Mouse (Mus musculus): ENCODE results near the gene Aldh1a3. TPM values are rescaled to one million over a fixed set of nuclear protein-coding genes. Genes with fewer than 3 reads are reported as not detected.

The Aldh1a3 gene
- polyA plus RNA-seq, 1 experiment from 2014 or later, result 4.6 TPM

DNA sequence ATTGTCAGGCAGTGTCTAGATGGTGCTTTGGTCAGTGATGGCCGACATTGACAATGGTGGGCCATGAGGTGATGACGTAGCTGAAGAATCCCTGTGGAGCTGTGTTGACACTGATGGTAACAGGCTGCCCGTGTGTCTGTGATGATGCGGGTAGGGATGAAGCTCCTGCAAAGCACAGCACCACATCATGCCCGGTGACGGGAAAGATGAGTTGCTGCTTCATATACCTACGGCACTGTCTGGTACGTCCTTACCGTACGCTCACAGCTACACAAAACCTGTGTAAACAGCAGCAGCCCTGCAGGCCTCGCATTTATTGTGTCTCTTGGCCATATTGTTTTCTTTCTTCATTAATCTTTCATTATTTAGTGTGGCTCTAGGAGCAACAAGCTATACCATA, 62.8 kb downstream of the Aldh1a3 start:
- Histone ChIP-seq H3K36me3 (ENCODE audit: poor library complexity, severe bottlenecking) (no peaks in the 10 kb centered on the region), H3K4me3 (no peak overlapping the region), H3K27me3 (no peaks in the 10 kb centered on the region), H3K9me3 (replicated peaks) (peaks cover 2% of the 10 kb centered on the region; the same call in 1 of the 2 replicates), H3K4me2 (no peak overlapping the region), H3K9ac (no peak overlapping the region), H3K27ac (no peak overlapping the region), H3K4me1 (no peaks in the 10 kb centered on the region)
- ATAC-seq, result no peak
- 96% methylated on average over 11 of the region's 11 CpGs for WGBS

DNA sequence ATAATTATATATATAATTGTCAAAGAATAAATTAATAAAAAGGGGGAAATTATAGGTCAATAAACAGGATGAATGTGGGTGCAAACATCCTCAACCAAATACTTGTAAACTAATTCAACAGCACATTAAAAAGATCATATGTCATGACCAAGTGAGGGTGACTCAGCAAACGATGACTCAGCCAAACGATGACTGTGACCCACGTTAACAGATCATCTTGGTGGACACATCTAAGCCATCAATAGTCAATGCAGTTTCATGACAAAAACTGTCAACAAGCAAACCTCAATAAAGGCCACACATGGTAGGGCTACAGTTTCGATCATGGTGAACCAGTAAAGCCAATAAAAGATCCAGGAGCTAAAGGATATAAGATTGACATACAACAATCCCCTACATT, 68.3 kb downstream of the Aldh1a3 start:
- H3K4me3 ChIP-seq, result no peak overlapping the region
- H3K36me3 ChIP-seq (ENCODE audit: poor library complexity, severe bottlenecking), result no peaks in the 10 kb centered on the region
- no peaks in the 10 kb centered on the region for H3K27me3 ChIP-seq
- H3K4me1 ChIP-seq, result no peaks in the 10 kb centered on the region
- H3K27ac ChIP-seq, result no peak overlapping the region
- H3K4me2 ChIP-seq, result no peak overlapping the region
- no peak for ATAC-seq
- no peak overlapping the region for H3K9ac ChIP-seq
- WGBS, result 89% methylated on average over 4 of the region's 4 CpGs
- H3K9me3 ChIP-seq (replicated peaks), result peaks cover 2% of the 10 kb centered on the region; the same call in 1 of the 2 replicates

DNA sequence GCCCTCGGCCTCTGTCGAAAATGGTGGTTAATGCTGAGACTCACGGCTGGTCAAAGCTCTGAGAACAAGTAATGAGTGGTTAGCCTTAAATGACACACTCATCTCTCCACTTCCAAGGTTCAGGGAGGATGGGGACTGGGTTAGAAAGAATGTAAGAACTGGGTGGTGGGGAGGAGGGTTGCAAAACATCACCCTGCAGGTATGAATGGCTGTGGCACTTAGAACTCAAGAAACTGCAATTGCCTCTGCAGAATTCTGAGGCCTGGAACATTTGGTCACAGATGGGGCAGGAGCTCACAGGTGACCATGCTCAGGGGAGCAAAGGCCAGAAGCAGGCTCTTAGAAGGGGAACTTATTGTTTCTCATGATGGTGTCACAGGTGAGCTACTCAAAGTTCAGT, 68.9 kb downstream of the Aldh1a3 start:
- WGBS, result 88% methylated on average over 3 of the region's 3 CpGs
- no peak overlapping the region for H3K4me2 ChIP-seq
- no peak overlapping the region for H3K4me3 ChIP-seq
- H3K4me1 ChIP-seq, result no peaks in the 10 kb centered on the region
- no peak overlapping the region for H3K9ac ChIP-seq
- no peak overlapping the region for H3K27ac ChIP-seq
- no peaks in the 10 kb centered on the region for H3K36me3 ChIP-seq (ENCODE audit: poor library complexity, severe bottlenecking)
- H3K9me3 ChIP-seq (replicated peaks), result peaks cover 2% of the 10 kb centered on the region; the same call in 1 of the 2 replicates
- H3K27me3 ChIP-seq, result no peaks in the 10 kb centered on the region
- no peak for ATAC-seq

DNA sequence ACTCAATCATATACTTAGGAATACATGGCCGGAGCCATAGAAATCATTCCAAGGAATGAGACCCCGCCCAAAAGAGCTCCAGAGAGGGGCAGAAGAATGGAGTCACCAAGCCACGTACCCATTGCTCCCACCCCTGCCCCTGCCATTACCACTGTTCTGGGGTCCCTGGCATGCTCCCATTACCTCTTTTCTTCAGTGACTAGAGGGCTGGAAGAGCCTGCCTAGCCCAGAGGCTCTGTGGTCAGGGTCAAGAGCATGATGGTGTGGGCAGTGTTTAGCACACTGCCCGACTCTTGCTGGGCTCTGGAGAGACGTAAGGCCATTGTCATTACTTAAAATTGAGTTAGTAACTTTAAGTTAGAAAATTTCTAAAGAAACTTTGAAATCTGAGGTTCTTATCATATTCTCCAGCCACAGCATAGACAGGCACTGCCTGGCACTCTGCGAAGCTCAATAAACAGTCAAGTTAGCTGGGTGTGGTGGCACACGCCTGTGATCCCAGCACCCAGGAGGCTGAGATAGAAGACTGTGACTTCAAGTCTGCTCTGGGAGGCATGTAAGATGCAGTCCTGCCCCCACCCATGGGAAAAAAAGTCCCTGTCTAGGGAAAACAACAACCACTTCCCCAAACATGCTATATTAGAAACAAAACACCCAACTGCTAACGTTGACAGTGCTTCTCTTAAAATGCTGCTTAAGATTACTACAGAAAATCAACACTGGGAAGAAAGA, 71.4 kb downstream of the Aldh1a3 start:
- H3K4me1 ChIP-seq, result no peaks in the 10 kb centered on the region
- H3K27me3 ChIP-seq, result no peaks in the 10 kb centered on the region
- H3K36me3 ChIP-seq (ENCODE audit: poor library complexity, severe bottlenecking), result no peaks in the 10 kb centered on the region
- no peak overlapping the region for H3K4me3 ChIP-seq
- WGBS, result 91% methylated on average over 8 of the region's 8 CpGs
- H3K9ac ChIP-seq, result no peak overlapping the region
- ATAC-seq, result no peak
- H3K27ac ChIP-seq, result no peak overlapping the region
- no peak overlapping the region for H3K4me2 ChIP-seq
- 0 out of 2 replicates have a peak, but pooled peaks cover 2% of the 10 kb centered on the region for H3K9me3 ChIP-seq (replicated peaks)

DNA sequence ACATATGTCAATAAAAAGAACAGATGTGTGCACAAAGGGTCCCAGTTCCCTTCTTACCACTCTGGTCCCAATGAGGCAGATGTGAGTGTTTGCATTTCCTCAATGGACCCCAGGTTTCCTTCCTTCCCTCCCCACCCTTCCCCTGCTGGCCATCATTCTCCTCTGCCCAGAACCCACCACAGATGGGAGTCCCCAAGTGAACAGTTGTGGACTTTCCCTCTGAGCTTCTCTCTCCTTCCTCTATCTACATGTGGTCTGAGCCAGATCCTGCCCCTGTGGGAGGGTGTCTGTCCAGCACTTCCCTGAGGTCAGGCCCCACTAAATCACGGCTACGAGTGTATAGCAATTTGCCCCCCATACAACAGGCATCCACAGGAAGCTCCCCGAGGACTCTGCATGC, 72.4 kb downstream of the Aldh1a3 start:
- H3K9ac ChIP-seq, result no peak overlapping the region
- no peaks in the 10 kb centered on the region for H3K27me3 ChIP-seq
- WGBS, result 56% methylated on average over 3 of the region's 3 CpGs
- no peak for ATAC-seq
- no peaks in the 10 kb centered on the region for H3K36me3 ChIP-seq (ENCODE audit: poor library complexity, severe bottlenecking)
- H3K9me3 ChIP-seq (replicated peaks), result no peaks in the 10 kb centered on the region
- H3K27ac ChIP-seq, result no peak overlapping the region
- H3K4me3 ChIP-seq, result no peak overlapping the region
- no peaks in the 10 kb centered on the region for H3K4me1 ChIP-seq
- no peak overlapping the region for H3K4me2 ChIP-seq

DNA sequence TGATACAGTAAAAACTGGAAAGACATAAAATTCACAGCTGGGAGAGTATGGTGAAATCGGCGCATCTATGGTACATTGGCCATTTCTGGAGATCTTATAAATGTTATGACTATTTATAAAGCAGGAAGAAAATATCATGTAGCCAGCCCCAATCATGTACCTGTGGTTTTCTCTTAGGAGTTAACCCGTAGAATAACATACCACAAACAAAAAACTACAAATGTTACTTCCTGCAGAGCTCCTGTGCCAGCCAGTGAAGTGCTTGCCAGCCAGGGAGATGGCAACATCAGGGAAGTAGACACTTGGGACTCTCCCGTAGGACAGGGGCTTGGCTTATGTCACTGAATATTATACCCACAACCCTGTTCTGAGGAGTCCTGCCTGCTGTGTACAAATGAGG, 76.2 kb downstream of the Aldh1a3 start:
- Histone ChIP-seq H3K4me1 (peaks cover 6% of the 10 kb centered on the region), H3K4me2 (no peak overlapping the region), H3K27me3 (no peaks in the 10 kb centered on the region), H3K27ac (no peak overlapping the region), H3K9ac (no peak overlapping the region), H3K4me3 (no peak overlapping the region), H3K36me3 (ENCODE audit: poor library complexity, severe bottlenecking) (no peaks in the 10 kb centered on the region), H3K9me3 (replicated peaks) (no peaks in the 10 kb centered on the region)
- ATAC-seq, result no peak
- WGBS, result 90% methylated on average over 4 of the region's 4 CpGs

DNA sequence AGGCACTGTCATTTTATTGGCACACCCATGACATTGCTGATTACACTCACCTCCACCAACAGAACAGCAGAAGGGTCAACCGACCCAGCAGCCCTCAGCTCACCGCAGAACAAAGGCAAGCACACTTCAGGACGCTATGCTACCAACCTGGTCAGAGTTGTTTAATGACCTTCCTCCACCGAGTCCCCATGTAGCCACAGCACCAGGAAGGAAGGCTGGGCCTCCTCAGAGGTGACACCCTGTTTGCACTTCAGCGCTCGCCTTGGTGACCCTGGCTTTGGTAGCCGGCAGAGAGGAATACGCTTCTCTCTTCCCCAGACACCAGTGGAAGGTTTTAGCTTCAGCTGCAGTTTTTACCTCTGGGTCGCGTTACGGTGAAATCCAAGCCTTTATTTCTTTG, 77.6 kb downstream of the Aldh1a3 start:
- WGBS, result 83% methylated on average over 11 of the region's 11 CpGs
- Histone ChIP-seq H3K36me3 (ENCODE audit: poor library complexity, severe bottlenecking) (no peaks in the 10 kb centered on the region), H3K4me3 (no peak overlapping the region), H3K4me2 (no peak overlapping the region), H3K4me1 (peaks cover 6% of the 10 kb centered on the region), H3K27me3 (no peaks in the 10 kb centered on the region), H3K9me3 (replicated peaks) (no peaks in the 10 kb centered on the region), H3K27ac (no peak overlapping the region), H3K9ac (no peak overlapping the region)
- no peak for ATAC-seq

DNA sequence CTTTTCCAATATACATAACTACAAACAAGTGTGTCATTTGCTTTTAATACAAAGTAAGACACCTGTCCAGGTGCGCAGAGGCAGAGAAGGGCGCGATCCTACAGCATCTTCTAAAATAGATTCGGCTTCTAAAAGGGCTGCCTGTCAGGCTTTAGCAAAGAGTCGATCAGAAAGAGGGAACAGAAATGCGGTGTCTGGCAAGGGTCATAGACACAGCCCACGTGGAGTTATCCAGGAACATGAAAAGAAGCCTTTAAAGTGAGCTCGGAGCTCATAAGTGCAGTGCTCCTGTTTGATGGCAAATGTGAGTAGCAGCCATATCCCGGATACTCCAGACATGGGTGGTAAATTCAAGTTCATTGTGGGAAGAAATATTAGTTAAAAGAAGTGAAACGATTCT, 78.7 kb downstream of the Aldh1a3 start:
- Histone ChIP-seq H3K27ac (no peak overlapping the region), H3K4me2 (no peak overlapping the region), H3K4me1 (peaks cover 6% of the 10 kb centered on the region), H3K36me3 (ENCODE audit: poor library complexity, severe bottlenecking) (no peaks in the 10 kb centered on the region), H3K9me3 (replicated peaks) (no peaks in the 10 kb centered on the region), H3K27me3 (no peaks in the 10 kb centered on the region), H3K9ac (no peak overlapping the region), H3K4me3 (no peak overlapping the region)
- no peak for ATAC-seq
- 85% methylated on average over 10 of the region's 10 CpGs for WGBS

DNA sequence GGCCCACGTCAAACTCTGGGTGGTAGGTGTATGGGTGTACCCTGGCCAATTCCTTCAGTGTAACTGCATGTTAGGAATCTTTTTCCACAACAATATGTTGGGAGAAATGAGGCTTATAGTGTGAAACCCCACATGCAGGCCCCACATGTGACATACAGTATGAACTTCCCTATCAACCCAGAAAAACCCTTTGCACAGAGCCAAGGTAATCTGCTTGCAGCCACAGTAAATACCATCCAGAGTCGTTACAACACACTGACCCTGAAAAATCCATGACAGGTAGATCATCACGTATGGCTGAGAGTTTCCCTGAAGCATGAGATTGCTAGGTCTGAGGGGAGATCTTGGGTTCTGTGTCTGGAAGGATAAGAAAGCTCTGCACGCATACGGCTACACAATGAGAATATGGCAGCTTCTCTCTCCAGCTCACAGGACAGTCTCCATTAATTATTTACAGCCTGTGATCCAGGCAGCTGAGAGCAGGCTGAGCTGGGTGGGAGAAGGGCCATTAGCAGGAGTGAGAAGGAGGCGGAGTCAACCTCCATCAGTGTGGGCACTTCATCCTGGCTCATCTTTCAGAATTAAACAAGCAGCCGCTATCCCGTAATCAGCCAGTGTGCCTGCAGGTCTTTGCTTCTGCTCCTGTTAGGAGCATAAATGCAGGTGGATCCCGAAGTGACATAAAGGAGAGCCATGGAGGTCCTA, 80.2 kb downstream of the Aldh1a3 start:
- 0 out of 2 replicates have a peak overlapping the region, but pooled peaks have one; percentile 9 for H3K9ac ChIP-seq
- no peaks in the 10 kb centered on the region for H3K9me3 ChIP-seq (replicated peaks)
- H3K27me3 ChIP-seq, result no peaks in the 10 kb centered on the region
- H3K4me1 ChIP-seq, result peaks cover 6% of the 10 kb centered on the region
- H3K27ac ChIP-seq, result no peak overlapping the region; the same call in 1 of the 2 replicates
- no peaks in the 10 kb centered on the region for H3K36me3 ChIP-seq (ENCODE audit: poor library complexity, severe bottlenecking)
- WGBS, result 43% methylated on average over 9 of the region's 9 CpGs
- ATAC-seq, result peak; percentile 72; the same call in 1 of the 2 replicates
- H3K4me3 ChIP-seq, result no peak overlapping the region
- peak overlapping the region; percentile 10; the same call in 1 of the 2 replicates for H3K4me2 ChIP-seq

DNA sequence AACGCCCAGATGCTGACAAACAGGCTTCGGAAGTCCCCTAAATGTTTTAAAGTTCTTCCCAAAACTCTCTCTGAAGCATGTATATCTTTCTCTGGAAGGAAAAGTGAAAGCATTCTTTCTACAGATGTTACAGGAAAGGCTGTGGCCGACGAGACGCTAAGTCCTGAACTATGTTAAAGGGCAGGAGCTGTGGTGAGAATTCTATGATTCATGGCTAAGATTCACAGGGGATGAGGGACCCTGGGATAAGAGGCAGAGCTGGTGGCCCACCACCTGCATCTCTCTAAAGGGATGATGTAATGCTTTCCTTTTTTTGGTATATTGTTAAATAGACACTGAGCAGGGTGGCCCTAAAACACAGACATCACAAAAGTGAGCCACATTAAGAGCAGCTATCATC, 84.0 kb downstream of the Aldh1a3 start:
- H3K27me3 ChIP-seq, result no peaks in the 10 kb centered on the region
- H3K9ac ChIP-seq, result no peak overlapping the region
- H3K36me3 ChIP-seq (ENCODE audit: poor library complexity, severe bottlenecking), result no peaks in the 10 kb centered on the region
- 92% methylated on average over 5 of the region's 5 CpGs for WGBS
- H3K9me3 ChIP-seq (replicated peaks), result no peaks in the 10 kb centered on the region
- no peak for ATAC-seq
- H3K4me2 ChIP-seq, result no peak overlapping the region
- peaks cover 6% of the 10 kb centered on the region for H3K4me1 ChIP-seq
- no peak overlapping the region for H3K27ac ChIP-seq
- H3K4me3 ChIP-seq, result no peak overlapping the region

DNA sequence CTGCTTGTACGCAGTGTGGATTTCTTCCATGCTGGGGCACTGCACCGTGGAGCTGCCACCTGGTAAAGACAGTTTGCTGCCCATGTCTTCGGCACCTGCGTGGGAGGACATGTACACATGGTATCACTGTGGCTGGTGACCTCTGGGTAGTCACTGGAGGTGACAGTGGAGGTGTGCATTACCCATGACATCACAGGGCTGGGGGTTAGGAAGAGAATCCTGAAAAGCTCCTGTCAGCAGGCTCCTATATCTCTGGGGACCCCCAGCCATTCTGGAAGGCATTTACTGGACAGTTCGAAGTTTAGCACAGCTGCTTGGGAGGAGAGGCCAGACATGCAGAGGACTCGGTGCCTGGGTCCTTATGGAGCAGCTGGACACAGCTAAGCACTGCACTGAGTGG, 84.5 kb downstream of the Aldh1a3 start:
- Histone ChIP-seq H3K4me2 (no peak overlapping the region), H3K27ac (no peak overlapping the region), H3K27me3 (no peaks in the 10 kb centered on the region), H3K9ac (no peak overlapping the region), H3K4me3 (no peak overlapping the region), H3K36me3 (ENCODE audit: poor library complexity, severe bottlenecking) (no peaks in the 10 kb centered on the region), H3K4me1 (peaks cover 6% of the 10 kb centered on the region), H3K9me3 (replicated peaks) (no peaks in the 10 kb centered on the region)
- WGBS, result 79% methylated on average over 6 of the region's 6 CpGs
- ATAC-seq, result no peak

DNA sequence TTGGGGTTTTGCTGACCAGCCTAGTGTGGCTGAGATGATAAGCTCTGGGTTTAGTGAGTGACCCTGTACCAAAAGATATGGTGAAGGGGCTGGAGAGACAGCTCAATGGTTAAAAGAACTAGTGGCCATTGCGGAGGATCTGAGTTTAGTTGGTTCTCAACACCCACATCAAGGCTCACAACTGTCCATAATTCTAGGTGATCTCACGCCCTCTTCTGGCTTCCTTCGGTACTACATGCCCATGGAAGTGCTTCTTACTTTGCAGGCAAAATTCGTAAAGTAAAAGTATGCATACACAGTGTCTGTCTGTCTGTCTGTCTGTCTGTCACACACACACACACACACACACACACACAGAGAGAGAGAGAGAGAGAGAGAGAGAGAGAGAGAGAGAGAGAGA, 85.0 kb downstream of the Aldh1a3 start:
- no peak overlapping the region for H3K4me3 ChIP-seq
- 37% methylated on average over 4 of the region's 4 CpGs for WGBS
- H3K27me3 ChIP-seq, result no peaks in the 10 kb centered on the region
- ATAC-seq, result no peak
- no peak overlapping the region for H3K27ac ChIP-seq
- H3K4me2 ChIP-seq, result no peak overlapping the region
- no peaks in the 10 kb centered on the region for H3K9me3 ChIP-seq (replicated peaks)
- H3K36me3 ChIP-seq (ENCODE audit: poor library complexity, severe bottlenecking), result no peaks in the 10 kb centered on the region
- peaks cover 4% of the 10 kb centered on the region for H3K4me1 ChIP-seq
- H3K9ac ChIP-seq, result no peak overlapping the region
